Mouse (Mus musculus): ENCODE measurements around the gene Birc3. TPM values are rescaled to one million over a fixed set of nuclear protein-coding genes. Genes with fewer than 3 reads are reported as not detected.
"Not testable (repeated sequence)": the region's sequence is repeated elsewhere in the genome, so short reads cannot be mapped to it uniquely, and the experiment has no call there.

Gene Birc3
- total RNA-seq, 2 experiments from 2014 or later = 31.1 to 34.6 TPM

DNA sequence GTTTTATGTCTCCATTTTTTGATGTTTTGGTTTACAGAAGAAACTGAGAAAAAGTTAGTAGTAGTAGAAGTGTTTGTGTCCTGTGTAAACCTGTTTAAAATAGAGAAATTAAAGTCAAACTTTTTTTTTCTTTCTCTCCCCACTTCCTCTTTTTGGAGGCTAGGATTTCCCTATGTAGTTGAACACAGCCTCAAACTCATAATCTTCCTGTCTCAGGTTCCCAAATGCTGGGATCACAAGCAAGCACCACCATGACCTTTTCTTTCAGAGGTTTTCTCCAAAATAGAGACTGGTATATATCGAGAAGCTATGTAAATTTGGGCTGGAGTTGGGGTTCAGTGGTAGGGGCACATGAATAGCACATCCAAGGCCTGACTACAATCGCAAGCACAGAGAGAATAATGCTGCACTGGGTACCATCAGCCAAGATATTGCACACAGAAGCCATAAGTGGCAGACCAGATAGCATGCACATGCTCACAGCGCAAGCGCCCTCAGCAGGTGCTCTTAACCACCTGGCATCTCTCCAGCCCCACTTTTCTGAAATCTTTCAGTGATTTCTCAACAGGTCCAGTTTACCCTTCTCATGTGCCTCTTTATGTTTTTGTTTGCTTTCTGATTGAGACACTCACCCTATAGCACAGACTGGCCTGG is 4.0 kb downstream of the Birc3 start:
- peak; percentile 17 for ATAC-seq (replicated peaks; ENCODE audit: poor library complexity, severe bottlenecking)

DNA sequence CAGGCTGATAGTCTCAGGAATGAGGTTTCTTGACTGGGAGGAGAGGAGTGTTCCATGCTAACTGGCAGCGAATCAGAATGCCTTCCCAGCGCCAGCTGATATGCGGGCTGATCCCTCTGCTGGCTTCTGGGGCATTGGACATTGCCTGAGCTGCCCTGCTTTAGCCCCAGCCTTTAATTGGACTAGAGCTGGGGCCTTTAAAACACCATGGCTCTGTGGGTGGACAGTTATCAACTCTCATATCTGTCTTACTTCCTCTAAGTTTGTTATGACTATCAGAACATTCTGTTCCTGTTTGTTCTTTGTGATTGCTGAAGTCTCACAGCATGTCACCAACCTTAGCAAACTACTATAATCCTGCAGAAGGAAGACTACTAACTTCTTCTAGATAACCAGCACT is 5.0 kb downstream of the Birc3 start:
- ATAC-seq (replicated peaks; ENCODE audit: poor library complexity, severe bottlenecking) = peak; percentile 24

DNA sequence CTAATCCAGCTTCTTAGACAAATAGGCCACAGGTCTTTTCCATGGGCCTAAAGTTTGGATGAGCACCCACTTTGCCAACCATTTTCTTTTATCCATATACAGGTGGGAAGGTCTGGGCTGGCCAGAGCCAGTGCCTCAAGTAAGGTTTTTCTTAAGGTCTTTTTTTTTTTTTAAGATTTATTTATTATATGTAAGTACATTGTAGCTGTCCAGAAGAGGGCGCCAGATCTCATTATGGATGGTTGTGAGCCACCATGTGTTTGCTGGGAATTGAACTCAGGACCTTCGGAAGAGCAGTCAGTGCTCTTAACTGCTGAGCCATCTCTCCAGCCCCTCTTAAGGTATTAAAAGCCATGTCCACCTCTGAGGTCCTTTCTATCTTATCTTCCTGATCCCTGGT is 6.0 kb downstream of the Birc3 start:
- not testable (repeated sequence) for ATAC-seq (replicated peaks; ENCODE audit: poor library complexity, severe bottlenecking)

DNA sequence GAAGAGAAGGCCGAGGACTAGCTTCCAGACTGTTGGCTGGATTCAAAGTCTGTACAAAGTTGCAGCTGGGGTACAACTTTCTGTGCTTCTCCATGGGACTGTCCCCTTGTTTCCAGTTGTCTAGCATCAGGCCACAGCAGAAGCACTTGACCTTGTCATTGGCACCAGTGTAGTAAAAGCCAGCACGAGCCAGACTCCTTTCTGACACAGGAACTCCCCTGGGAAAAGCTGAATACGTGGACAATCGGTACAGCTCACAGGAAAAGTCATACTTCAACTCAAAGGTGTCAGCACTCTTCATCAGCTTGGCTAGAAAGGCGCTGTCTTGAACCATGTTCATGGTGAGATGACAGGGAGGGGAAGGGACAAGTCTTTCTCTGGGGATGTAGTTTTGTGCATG is 12.0 kb downstream of the Birc3 start:
- no peak for ATAC-seq (replicated peaks; ENCODE audit: poor library complexity, severe bottlenecking)

DNA sequence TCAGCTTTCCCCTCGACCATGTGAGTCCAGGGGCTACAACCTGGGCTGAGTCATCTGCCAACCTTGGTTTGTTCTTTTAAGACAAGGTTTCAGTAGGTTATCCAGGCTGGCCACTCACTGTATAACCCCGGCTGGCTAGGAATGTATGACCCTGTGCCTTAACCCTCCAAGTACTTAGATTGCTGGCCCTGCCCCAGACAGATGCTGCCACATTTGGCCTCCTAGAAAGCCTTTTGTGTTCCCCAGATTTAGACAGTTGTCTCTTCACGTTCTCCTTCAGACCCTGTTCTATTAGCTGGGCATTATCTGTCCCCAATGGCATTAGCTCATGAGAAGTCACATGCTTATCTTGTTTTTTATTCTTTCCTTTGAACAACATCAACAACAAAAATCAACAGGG is 17.1 kb downstream of the Birc3 start:
- ATAC-seq (replicated peaks; ENCODE audit: poor library complexity, severe bottlenecking) = no peak

DNA sequence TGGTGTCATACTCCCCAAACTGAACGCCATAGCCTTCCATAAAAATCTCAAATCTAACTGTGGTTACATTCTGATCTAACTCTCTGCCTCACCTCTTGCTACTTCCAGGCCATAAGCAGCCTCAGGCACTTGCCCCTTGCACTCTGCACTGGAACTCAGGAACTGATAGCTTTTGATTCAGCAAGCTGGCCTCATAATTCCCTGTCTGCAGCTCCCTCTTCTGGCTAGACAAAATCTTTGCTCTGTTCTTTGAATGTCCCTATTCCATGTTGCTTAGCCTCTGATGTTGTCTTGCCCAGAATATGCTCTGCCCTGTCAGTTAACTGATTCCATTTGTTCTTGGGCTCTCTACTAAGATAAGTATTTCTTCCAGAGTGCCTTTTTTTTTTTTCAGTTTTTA is 17.6 kb downstream of the Birc3 start:
- 0 out of 2 replicates have a peak, but pooled peaks have one; percentile 46 for ATAC-seq (replicated peaks; ENCODE audit: poor library complexity, severe bottlenecking)

DNA sequence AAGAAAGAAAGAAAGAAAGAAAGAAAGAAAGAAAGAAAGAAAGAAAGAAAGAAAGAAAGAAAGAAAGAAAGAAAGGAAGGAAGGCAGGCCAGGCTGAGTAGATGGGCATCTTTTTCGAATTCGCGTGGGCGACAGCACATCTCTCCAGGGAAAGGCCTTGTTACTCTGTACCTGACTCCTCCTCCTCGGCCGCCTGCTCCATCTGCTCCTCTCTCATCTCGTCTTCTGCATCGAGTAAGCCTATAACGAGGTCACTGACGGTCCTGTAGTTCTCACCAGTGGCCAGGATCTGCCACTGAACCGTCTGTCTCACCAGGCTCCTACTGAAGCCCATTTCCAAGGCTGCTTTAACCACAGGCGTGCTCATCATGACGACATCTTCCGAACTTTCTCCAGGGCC is 18.8 kb downstream of the Birc3 start:
- ATAC-seq (replicated peaks; ENCODE audit: poor library complexity, severe bottlenecking) = not testable (repeated sequence)

DNA sequence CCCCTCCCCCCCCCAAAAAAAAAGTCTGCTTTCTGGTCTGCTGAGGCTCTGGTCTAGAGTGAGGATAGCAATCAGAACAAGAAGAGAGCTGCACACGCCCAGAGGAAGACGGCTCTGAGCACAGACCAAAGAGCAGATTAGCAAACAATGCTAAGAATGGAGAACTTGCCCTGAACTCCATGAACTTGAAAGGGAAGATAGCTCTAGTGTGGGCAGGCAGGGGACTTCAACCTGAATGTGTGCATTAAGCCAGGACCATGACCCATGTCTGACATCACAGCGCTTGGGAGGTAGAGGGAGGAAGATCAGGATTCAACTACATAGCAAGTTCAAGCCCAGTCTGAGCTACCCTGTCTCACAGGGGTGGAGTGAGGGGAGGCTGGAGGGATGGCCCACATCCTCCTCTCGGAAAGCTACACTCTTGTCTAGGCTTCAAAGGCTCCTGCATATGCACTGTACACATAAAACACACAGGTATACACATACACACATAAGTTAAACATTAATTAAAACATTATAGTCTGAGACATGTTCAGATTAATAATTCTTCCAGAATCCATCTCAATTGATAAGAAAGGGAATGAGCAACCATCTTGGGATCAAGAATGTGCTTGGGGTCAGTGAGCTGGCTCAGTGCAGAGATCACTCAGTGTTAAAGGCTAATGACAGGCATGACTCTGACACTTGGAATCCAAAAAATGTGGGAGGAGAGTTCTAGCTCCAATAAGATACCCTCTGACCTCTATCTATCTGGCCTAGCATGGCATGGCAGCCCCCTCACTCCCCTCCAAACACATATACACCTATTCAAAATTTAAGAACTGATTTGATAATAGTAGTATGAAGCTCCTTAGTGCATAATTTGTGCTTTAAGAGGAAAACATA is 20.4 kb downstream of the Birc3 start:
- ATAC-seq (replicated peaks; ENCODE audit: poor library complexity, severe bottlenecking) = no peak

DNA sequence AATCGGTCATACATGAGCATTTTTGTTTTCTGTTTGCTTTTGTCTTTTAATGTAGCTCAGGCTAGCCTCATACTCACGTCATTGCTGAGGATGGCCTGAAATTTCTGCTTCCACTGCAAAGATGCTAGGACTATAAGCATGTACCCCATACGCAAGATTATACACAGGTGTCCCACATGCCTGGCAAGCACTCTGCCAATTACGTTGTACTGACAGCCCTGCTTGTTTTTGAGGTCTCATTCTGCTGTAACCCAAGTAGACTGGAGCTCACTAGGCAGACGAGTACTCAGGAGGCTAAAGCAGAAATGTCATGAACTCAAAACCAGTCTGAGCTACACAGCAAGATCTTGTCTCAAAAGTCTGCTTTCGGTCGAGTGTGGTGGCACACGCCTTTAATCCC is 21.1 kb downstream of the Birc3 start:
- ATAC-seq (replicated peaks; ENCODE audit: poor library complexity, severe bottlenecking) = no peak

DNA sequence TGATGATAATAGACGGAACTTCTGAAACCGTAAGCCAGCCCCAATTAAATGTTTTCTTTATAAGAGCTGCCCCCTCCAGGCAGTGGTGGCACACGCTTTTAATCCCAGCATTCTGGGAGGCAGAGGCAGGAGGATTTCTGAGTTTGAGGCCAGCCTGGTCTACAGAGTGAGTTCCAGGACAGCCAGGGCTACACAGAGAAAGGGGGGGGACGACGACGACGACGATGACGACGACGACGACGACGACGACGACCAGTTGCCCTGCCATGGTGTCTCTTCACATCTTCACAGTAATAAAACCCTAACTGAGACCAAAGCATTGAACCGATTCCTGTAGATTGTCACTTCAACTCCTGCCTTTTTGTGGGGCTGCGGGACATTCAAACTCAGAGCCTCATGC is 24.8 kb downstream of the Birc3 start:
- no peak for ATAC-seq (replicated peaks; ENCODE audit: poor library complexity, severe bottlenecking)

DNA sequence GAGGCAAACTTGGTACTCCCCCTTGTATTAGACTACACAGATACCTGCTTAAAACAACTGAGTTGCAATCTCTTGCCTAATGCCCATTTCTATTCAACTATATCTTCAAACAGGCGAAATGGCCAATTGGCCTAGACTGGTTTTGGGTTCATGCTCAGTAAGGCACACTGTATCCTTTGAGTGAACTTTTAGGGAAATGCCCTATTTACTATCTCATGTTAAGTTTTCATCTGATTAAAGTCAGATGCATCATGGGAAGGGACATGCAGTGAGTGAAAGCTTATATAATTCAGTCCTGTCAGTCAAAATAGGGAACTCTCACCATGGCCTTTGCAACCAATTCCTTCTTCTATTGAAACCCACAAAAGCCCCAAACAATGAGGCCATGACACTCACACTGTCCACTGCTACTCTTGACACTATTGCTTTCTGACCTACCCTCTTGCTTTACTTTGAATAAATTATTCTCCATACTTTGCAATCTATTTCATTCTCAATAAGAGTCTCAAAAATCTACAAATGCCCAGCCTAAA is 26.3 kb downstream of the Birc3 start:
- ATAC-seq (replicated peaks; ENCODE audit: poor library complexity, severe bottlenecking) = peak; percentile 67

DNA sequence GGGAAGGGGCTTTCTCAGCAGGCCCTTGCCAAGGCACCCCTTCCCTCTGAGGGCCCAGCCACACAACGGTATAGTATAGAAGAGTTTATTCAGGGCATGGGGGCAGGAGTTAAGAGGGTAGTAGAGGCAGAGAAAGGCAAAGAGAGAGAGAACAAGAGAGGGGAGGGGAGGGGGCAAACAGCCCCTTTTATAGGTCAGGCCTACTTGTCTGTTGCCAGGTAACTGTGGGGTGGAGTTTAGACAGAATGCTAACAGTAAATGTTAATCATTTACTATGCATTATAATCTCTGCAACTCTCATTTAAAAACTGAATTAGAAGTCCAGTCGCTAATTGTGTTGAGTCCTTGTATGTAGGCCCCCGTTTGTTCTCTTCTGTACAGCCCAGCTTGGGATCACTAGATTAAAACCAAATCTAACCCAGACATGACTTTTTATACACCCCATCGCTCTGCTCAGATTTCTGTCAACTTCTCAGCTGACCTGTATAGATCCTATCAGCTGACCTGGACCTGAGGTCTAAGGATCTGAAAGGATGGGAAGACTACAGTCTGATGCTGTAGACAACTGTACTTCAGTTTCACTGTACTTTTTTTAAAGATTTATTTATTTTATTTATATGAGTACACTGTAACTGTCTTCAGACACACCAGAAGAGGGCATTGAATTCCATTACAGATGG is 27.6 kb downstream of the Birc3 start:
- no peak for ATAC-seq (replicated peaks; ENCODE audit: poor library complexity, severe bottlenecking)

DNA sequence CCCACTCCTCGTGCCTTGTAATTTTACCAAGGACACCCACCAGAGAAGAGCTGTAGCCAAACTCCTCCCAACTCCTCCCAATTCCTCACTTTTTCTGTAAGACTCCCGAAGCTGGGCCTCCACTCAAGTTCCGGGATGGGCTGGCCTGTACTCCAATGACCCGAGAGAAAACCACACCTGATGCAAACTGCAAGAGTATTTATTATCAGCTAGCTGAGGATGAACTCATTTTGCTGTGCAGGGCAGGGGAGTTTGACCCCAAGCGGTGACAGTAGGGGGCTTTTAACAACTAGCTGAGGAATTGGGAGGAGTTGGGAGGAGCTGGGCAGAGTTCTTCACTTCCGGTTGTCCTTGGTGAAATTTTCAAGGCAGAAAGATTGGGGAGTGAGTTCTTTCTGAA is 31.8 kb downstream of the Birc3 start:
- no peak for ATAC-seq (replicated peaks; ENCODE audit: poor library complexity, severe bottlenecking)

DNA sequence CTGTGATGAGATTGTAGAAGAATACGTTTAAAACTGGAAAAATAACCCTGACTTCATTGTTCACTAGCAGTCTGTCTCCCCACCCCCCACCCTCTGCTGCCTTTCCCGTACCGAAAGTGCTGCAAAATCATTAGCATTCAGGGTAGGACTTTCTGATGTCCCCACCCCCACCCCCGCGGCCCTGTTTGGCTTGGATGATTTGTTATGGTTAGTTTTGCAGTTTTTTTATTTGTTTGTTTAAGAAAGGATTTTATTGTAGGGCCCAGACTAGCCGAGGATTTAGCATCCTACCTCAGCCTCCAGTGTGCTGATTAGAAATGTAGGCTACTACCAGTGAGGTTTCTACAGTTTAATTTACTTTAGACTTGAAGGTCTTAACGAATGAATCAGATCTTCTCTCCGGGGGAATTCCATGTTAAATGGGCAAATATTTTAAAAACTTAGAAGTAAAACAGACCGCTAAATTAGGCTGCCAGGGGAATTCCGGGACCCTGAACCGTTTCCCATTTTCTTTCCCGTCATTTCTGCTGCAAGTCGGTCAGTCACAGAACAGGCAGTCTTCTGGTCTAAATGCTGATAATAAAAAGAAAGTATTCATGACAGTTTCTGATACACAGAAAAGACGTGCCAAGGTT is 35.1 kb downstream of the Birc3 start:
- ATAC-seq (replicated peaks; ENCODE audit: poor library complexity, severe bottlenecking) = no peak

DNA sequence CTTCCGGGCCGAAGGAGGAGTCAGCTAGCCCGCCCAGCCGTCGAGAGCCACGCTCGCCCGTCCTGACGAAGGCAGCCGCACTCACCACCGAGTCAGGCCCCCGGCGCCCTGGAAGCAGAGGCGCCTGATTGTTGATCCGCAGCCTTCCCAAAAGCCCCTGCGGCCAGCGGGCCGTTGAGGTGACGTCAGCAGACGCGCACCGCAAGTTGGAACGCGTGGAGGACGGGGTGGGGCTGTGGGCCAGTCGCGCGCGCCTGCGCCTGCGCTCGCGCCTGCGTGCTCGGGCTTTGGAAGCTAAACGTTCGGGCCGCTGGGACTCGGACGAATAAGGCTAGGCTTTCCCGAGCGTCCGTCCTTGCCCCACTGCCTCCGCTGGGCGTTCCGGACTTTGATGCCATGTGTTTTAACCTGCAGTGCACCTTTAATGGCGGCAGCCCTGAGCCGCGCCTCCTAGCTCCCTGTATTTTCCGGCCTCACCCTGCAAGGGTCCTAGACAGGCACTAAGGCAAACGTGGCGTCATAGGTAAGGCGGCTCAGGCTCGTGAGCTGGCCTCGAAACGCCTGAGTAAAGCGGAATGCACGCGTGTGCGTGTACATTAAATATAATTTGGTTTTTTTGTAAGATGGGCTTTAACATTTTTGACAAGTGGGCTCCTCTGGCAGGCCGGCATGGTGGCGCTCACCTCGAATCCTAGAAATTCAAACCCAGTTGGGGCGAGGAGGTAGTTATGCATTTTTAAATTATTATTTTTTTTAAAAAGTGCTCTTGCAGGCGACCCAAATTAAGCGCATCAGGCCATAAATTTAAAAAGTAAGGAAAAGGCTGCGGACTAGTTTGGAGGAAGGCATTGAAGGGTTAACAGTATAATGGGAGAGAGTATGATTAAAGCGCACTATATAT is 35.8 kb downstream of the Birc3 start, which contains the start of gene Birc2:
TSS of gene Birc2 (minus strand) at position 160 of the 901 bp plus-strand sequence.
- peak; percentile 91 for ATAC-seq (replicated peaks; ENCODE audit: poor library complexity, severe bottlenecking)

DNA sequence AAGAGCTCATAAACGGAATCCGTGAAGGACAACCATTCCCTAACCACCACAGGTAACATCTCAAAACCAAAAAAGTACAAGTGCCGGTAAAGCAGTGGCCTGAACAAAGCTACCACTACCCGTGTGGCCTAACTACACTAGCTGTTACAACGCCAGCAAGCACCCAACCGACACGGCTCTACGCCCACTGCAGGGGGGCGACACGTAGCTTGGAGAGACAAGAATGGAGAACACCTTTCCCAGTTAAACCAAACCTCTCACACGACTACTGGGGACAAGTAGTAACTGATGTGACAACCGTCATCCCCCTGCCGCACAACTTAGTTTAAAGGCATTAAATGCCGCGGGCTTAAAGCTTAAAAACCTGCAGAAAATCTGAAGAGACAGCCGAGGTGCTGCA is 36.7 kb downstream of the Birc3 start:
- ATAC-seq (replicated peaks; ENCODE audit: poor library complexity, severe bottlenecking) = peak; percentile 40

DNA sequence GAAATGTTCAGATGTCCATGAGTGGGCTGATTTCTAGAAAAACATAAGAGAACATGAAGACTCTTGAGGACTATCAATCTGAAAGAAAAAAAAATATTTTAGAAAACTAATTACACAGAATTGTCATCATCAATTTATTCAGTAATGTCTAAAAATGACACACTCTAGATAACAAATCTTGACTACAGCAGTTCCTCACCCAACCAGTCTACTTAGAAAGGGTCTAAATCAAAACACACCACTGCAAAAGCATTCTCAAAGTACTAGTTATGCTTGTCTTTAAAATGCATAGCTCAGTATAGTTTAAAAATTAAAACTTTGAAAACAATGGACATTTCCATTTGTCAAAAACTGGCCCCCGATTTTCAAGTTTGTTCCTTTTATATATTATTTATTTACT is 37.7 kb downstream of the Birc3 start:
- no peak for ATAC-seq (replicated peaks; ENCODE audit: poor library complexity, severe bottlenecking)

DNA sequence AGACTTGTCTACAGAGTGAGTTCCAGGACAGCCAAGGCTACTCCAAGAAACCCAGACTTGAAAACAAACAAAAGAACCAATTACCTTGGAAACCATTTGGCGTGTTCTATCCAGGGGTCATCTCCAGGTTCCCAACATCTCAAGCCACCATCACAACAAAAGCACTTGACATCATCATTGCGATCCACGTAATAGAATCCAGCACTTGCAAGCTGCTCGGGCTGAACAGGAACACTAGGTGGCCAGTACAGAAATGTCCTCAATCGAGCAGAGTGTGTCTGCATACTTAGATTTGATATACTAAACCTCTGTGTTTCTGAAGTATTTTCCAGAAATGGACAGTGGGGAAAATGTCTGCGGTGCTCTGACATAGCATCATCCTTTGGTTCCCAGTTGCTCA is 39.6 kb downstream of the Birc3 start:
- no peak for ATAC-seq (replicated peaks; ENCODE audit: poor library complexity, severe bottlenecking)
